Mouse (Mus musculus): ENCODE results near the gene Notch1.
A peak's percentile ranks its signal among the peaks of the same experiment; 100 is the strongest.

Notch1 gene

DNA sequence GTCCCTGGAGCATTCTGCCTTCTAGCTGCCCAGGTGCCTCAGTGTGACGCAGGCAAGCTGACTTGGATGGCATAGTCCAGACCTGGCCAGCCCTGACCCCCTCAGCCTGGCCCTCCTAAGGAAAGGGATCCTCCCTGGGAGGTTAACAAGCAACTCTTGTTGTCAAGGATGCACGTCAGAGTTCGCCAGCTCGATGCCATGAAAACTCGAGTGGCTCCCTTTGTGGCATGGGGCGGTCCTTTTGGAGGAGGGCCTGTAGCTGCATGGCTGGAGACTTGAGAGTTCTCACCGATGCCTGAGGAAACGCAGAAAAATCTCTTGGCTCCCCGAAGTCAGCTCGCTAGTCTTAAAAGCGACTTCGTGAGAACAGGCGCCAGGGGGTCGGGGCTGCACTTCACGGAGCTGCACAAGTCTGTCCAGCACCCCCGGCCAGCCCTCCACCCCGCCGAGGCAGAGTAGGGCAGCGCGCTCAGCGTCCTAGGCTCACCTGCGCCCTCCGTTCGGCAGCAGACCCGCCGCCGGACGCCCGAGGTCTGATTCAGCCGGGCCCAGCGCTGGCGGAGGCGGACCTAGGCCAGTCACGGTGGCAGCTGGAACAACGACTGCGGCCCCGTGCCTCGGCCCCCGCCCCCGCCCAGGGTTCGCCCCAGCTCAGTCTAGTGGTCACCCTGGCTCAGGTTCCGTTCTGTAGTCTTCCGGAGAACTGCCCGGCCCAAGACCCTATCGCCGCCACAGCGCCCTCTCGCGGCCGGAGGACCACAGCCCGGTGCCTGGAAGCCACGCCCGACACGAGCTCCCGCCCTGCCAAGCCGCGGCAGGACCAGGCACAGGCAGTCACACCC lies 107.7 kb downstream of the Notch1 start, which contains the start of gene Inpp5e:
TSS of gene Inpp5e (minus strand) at position 689 of the 842 bp plus-strand sequence.
- peak; percentile 87 for DNase-seq (ENCODE audit: low read depth, low spot score)

All from retina, adult 2 months (tissue).